Mouse (Mus musculus): ENCODE results near the gene Clec18a. TPM values are rescaled to one million over a fixed set of nuclear protein-coding genes. Genes with fewer than 3 reads are reported as not detected.
"Not testable (repeated sequence)": the region's sequence is repeated elsewhere in the genome, so short reads cannot be mapped to it uniquely, and the experiment has no call there.

Clec18a gene
- polyA plus RNA-seq, 1 experiment, result 0.71 TPM

GRCm38 (mm10) chr8:111030045-111030444 is 62.2 kb downstream of the Clec18a start:
- DNase-seq (ENCODE audit: low read depth), result no peak
- TF ChIP-seq POLR2A (IDR thresholded peaks at IDR 0.05; ENCODE audit: borderline replicate concordance, extremely low read depth, insufficient read depth, insufficient read length, poor library complexity, severe bottlenecking), result no peak
- no peak for TF ChIP-seq CTCF (IDR thresholded peaks at IDR 0.05; ENCODE audit: borderline replicate concordance, extremely low read depth, insufficient read depth, insufficient read length)

- no peak for DNase-seq (ENCODE audit: low read depth)
- TF ChIP-seq CTCF (IDR thresholded peaks at IDR 0.05; ENCODE audit: borderline replicate concordance, extremely low read depth, insufficient read depth, insufficient read length) (no peak), POLR2A (IDR thresholded peaks at IDR 0.05; ENCODE audit: borderline replicate concordance, extremely low read depth, insufficient read depth, insufficient read length, poor library complexity, severe bottlenecking) (no peak)
Measured at GRCm38 (mm10) chr8:111029589-111029988, 62.6 kb downstream of the Clec18a start.

- DNase-seq (ENCODE audit: low read depth), result peak; percentile 92
- TF ChIP-seq CTCF (IDR thresholded peaks at IDR 0.05; ENCODE audit: borderline replicate concordance, extremely low read depth, insufficient read depth, insufficient read length), result no peak
- TF ChIP-seq POLR2A (IDR thresholded peaks at IDR 0.05; ENCODE audit: borderline replicate concordance, extremely low read depth, insufficient read depth, insufficient read length, poor library complexity, severe bottlenecking), result 0 out of 2 replicates have a peak, but pooled peaks have one; percentile 14
Measured at GRCm38 (mm10) chr8:111027391-111027937, 64.8 kb downstream of the Clec18a start.

- DNase-seq (ENCODE audit: low read depth), result not testable (repeated sequence)
Measured at GRCm38 (mm10) chr8:111026609-111027008, 65.6 kb downstream of the Clec18a start.

- DNase-seq (ENCODE audit: low read depth), result not testable (repeated sequence)
Measured at GRCm38 (mm10) chr8:111010230-111010991, 81.8 kb downstream of the Clec18a start.

Other genes starting within 250 kb of the Clec18a start
- 37.0 and 44.9 TPM in 2 replicates for gene Cog4, start 245.8 kb downstream of the Clec18a start, polyA plus RNA-seq (2012; rRNA removed)
- gene Sf3b3, start 245.6 kb downstream of the Clec18a start, polyA plus RNA-seq (2012; rRNA removed), result 72.0 and 81.3 TPM in 2 replicates
- gene Fuk, start 189.9 kb downstream of the Clec18a start, polyA plus RNA-seq (2012; rRNA removed), result 12.4 and 15.8 TPM in 2 replicates
- gene St3gal2, start 172.5 kb downstream of the Clec18a start, polyA plus RNA-seq (2012; rRNA removed), result 30.1 and 39.7 TPM in 2 replicates
- 43.5 and 47.2 TPM in 2 replicates for gene Ddx19a, start 94.6 kb downstream of the Clec18a start, polyA plus RNA-seq (2012; rRNA removed)
- gene Ddx19b, start 60.7 kb downstream of the Clec18a start, polyA plus RNA-seq (2012; rRNA removed), result 9.8 and 11.1 TPM in 2 replicates
- gene Aars, start 59.3 kb downstream of the Clec18a start, polyA plus RNA-seq (2012; rRNA removed), result 61.3 and 76.9 TPM in 2 replicates
- not detected in 2 replicates for gene Exosc6, start 36.1 kb downstream of the Clec18a start, polyA plus RNA-seq (2012; rRNA removed)
- 10.9 and 14.3 TPM in 2 replicates for gene Pdpr, start 2.2 kb upstream of the Clec18a start, polyA plus RNA-seq (2012; rRNA removed)
- gene Glg1, start 166.8 kb upstream of the Clec18a start, polyA plus RNA-seq (2012; rRNA removed), result 52.6 and 62.4 TPM in 2 replicates
- gene Rfwd3, start 207.8 kb upstream of the Clec18a start, polyA plus RNA-seq (2012; rRNA removed), result 22.9 and 24.2 TPM in 2 replicates
- gene Mlkl, start 245.8 kb upstream of the Clec18a start, polyA plus RNA-seq (2012; rRNA removed), result 0.19 and 0.23 TPM in 2 replicates